Mouse (Mus musculus): Measurements from ENCODE around the gene Kcnab1.
"Not testable (repeated sequence)": the region's sequence is repeated elsewhere in the genome, so short reads cannot be mapped to it uniquely, and the experiment has no call there.

Gene Kcnab1

DNA sequence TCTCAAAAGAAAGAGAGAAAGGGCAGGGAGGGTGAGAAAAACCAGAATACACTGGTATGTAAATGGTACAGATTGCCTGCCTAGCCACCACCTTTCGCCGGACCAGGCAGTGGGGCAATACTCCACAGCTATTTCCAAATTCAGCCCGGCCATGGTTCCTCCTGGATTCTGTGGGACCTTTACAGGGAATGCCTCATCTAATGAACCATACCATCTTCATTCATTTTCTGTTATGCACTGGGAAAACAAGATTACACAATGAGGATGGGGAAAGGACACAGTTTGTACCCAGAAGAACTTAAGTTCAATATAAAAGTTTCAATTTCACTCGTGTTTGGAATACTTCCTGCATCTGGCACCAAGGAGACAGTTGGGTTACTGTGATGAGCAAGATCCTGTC, 263.4 kb downstream of the Kcnab1 start:
- no peak for DNase-seq

DNA sequence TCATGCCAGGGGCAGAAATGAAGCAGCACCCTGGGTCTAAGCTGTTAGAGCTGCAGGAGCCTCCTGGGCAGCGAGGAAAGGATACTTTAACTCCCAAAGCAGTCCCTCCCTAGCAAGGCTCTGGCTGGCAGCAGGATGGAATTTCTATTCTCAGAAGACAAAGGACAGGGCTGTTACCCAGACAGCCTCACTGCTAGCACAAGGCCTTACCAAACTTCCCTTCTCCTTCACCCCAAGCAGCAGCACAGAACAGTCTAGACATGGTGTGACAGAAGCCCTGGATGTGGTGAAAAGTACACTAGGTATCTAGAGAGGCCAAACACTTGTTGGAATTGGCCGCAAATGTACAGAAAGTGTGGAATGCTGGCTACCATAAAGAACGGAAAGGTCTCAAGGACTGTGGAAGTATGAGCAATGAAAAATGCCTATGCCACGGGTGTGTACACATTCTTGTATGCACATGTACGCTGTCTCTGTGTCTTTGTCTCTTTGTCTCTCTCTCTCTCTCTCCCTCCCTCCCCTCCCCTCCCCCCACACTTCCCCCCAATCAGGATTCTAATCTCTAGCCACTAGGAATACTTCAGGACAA, 264.5 kb downstream of the Kcnab1 start:
- DNase-seq, result no peak

DNA sequence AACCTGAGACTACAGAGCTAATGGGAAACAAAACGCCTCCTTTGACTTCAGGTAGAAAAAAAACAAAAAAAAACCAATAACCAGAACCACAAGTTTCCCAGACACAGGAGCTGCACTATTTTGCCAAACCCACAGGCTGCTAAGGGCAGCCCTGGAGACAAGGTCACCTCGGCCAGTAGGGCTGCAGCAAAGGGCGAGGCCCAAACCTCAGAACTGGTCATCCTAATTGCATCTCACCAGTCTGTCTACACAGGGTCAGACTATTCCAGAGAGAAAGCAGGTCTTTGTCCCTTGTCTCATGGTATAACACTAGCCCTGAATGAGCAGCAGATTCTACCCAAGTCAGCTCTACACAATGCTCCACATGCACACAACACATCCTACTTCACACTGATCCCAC, 265.5 kb downstream of the Kcnab1 start:
- DNase-seq, result no peak

DNA sequence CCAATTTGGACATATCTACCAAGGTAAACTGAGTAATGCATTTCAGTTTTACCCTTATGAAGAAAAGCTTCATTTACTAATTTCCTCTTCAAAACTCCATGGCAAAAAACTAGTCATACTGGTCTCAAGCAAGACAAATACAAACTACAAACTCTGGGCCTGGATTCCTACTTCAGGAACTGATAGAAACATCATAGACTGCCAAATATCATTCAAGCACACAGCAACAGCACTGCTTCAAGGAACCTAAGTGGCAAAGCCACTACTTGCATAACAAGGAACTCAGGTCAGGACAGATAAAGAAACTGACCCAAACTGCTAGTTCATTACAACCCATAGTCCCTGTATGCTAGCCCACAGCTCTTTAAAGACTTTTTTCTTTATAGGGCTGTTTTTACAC, 269.5 kb downstream of the Kcnab1 start:
- DNase-seq, result no peak

DNA sequence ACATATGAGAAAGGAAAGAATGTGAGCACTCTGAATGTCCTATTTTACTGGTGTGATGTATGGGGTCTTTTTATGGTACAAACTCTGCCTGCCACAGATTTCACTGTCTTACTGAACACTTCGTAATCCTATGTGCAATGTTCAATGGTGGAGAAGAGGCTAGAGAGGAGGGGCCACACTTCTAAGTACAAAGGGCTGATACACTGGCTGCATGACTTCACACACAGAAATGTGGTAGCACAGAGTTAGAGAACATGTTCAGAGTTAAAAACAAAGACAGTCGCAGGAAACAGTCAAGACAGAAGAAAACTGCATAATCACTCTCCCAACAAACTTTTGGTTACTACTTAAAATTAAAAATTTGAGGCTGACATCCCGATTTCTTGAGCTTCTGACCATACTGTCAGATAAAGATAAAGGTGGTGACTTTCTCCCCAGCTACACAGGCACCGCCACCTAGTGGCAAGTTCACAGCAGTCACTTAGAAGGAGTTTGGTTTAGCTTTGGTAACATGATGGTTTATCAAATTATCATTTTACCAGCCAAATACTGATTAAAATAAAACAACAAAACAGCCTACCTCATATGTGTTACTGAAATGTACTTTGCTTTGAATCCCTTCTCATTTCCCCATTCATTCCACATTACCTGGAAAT, 270.8 kb downstream of the Kcnab1 start:
- DNase-seq, result peak; percentile 67

DNA sequence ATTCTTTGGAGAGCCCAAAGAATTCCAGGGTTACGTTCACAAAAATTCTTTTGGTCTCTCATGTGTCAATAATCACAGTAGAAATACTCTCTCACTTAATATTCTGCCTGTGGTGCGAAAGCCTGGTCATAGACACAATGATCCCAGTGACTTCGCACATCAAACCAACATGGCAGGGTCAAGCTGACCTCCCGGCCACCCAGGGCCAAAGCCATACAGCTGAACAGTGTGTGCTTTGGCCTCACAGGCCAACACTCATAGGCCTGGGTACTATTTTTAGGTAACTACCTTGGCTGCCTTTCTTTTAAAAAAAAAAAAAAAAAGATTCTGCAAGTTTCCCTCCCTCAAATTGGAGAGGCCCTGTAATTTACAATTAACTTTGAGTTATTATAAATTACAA, 271.9 kb downstream of the Kcnab1 start:
- DNase-seq, result no peak

DNA sequence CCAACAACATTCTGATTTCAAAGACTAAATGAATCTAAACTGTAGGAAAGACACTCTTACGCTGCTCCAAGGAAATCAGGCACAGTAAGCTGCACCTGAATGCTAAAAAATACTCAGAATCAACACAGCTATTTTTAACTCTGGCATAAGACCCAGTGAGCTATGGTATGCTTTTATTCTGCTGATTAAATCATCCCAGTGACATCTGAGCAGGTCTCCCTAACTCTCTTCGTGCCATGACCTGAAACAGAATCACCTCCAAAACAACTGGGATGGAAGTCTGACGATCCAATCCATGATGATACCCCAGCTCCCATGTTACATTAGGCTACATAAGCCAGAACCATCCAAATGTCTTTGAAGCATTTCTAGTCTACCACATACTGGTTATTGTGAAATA, 275.2 kb downstream of the Kcnab1 start:
- no peak for DNase-seq

DNA sequence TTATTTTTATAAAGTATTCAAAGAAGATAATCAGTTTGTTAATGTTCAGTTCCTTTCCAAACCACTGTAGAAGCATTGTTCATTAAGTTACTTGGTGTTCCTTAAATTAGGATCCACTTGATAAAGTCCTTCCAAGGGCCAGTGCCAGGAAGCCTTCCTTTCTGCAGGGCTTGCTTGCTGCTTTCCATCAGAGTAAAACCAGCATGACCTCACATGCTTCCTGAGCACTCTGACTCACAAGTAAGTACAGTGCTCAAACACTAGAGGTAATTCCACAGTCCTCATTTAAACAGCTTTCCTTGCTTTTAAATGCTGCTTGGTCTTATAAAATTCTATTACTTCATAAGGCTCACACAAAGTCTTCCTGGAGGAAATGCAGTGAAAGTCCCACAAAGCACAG, 276.6 kb downstream of the Kcnab1 start:
- no peak for DNase-seq

DNA sequence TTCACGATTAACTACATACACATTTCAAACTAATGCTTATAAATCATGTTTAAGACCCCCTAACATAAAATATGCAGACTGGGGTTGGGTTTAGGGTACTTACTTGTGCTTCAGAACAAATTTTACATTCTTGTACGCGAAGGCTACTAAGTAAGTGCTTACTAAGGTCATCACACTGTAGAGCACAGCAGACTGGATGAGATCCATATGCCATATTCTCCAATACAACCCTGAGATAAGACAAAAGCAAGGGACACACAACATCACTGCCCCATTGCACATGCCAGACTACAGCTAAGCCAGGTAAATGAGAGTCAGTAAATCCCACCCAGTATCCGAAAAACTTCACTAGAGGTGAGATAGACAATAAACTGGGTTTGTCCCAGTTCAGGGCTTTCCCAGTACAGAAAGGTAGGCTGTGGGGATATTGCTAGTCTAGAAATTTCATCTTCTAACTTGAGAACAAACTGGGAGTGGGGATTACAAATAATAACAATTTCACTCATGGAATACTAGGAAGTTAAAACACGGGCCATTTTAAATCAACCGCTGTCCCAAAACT, 282.1 kb downstream of the Kcnab1 start:
- DNase-seq, result no peak

DNA sequence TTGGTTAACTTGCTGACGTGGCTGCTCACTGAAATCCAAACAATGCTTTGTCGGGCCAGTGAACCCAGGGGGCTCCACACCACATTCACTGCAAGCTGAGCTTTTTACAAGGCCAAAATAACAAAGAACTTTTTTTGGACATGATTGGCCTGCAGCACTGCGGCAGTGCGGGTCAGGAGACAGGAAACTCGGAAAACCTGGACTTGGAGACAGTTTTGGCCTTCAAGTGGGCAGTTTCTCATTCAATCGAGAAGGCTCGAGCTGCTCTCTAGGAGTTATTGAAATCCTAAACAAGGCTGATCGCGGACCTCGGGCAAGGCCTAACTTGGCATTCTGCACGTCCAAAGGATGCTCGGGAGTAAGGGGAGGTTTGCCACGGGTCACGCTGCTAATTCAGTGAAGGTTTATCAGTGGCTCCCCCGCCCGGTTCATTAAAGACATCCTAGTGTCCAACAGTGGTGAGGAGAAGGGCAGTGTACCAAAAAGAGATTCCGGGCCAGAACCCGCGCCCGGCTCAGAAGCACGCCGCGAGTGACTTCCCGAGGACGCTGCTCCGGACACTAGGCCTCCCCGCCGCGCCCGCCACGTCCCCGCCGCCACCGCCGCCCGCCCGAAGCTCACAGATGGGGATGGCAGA, 282.7 kb downstream of the Kcnab1 start:
- DNase-seq, result peak; percentile 39

DNA sequence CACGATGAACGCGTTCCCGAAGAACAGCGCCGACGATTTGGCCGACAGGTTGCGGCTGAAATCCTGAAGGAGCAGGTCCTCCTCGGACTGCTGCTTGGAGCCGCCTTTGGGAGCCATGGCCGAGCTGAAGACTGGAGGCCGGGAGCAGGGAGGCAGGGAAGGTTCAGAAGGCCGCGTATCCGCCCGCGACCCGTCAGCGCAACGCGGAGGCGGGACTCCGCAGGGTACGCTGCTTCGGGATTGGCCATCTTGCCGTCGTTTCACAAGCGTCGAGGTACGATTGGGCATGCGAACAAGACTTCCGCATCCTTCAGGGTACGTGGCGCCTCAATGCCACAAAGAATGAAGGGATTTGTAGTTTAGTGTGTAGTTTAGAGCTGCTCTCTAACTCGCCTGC, 283.2 kb downstream of the Kcnab1 start, which contains the start of gene Ssr3:
TSS of gene Ssr3 (minus strand) at position 203 of the 397 bp plus-strand sequence.
- DNase-seq, result peak; percentile 94

DNA sequence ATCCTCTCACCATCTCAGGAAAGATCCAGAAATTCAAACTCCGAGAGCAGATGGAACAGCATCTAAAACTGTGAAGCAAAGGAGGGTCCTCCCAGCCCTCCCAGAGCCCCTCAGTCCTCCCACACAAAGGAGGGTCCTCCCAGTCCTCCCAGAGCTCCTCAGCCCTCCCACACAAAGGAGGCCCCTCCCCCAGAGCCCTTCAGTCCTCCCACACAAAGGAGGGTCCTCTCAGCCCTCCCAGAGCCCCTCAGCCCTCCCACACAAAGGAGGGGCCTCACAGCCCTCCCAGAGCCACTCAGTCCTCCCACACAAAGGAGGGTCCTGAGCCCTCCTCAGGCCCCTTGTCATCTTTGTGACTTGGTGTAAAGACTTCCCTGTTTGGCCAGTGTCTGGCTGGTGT, 285.9 kb downstream of the Kcnab1 start:
- DNase-seq, result not testable (repeated sequence)

DNA sequence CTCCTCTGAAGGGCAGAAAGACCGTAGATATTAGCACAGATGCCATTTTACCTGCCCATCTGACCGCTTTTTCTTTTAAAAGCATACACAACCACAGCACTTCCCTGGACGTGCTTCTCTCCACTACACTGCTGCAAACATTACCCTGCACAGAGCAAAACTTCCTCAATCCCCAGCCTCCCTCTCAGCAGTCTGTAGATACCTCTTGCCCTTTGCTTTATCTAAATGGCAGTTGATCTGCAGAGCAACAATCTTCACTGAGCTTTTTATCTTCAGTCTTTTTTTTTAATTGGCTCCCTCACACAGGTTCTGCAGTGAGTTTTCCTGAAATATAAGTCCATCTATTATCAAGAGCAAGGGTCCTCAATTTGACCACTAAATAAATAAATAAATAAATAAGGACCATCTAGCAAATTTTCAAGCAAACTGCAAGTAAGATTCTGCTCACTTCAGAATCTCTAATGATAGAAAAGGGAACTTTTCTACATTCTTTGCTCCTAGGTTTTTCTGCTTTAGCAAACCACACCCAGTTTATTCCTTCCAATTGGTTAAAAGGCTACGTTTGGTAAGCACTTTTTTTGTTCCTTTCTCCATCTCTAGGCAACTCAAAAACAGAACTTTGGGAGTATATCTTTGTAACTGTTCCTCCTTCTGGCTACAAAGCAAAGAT, 287.8 kb downstream of the Kcnab1 start:
- no peak for DNase-seq

DNA sequence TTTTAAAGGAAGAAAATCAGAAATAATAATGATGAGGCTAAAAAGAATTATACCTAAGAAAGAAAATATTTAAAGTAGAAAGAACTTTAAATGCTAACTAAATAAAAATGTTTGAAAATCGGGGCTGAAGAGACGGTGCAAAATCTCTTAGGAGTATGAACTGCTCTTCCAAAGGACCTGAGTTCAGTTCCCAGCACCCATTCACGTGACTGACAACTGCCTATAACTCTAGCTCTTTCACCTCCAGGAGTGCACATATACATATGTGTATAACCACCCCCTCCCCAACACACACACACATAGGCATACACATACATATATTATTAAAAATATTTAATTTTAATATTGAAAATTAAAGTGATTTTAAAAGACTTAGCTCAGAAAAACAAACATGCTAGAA, 288.4 kb downstream of the Kcnab1 start:
- DNase-seq, result no peak

DNA sequence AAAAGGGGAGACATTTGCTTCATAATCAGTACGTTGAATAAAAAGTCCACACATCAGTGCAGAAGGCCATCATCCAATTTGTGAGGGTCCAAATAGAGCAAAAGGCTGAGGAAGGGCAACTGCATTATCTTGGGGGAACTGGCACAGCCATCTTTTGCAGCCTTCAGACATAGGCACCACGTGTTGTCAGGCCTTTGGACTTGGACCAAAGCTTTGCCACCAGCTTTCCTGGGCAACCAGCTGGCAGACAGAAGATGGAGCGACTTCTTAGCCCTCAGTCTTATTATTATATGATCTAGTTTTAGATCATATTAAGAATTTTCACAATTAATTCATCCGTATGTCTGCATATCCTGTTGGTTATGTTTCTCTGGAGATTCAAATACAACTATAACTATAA, 296.6 kb downstream of the Kcnab1 start:
- no peak for DNase-seq

DNA sequence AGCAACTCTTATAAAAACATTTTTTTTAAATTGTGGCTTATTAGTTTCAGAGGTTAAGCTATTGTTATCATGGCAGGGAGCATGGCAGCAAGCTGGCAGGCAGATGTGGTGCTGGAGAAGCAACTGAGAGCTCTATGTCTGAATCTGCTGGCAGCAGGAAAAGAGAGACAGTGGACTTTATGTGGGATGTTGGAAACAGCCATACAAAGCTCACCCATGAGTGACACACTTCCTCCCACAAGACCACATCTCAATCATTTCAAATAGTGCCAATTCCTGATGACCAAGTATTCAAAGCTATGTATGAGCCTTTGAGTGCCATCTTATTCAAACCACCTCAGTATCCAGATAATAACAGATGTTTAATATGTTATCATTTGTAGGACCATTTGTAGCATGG, 298.7 kb downstream of the Kcnab1 start:
- no peak for DNase-seq

DNA sequence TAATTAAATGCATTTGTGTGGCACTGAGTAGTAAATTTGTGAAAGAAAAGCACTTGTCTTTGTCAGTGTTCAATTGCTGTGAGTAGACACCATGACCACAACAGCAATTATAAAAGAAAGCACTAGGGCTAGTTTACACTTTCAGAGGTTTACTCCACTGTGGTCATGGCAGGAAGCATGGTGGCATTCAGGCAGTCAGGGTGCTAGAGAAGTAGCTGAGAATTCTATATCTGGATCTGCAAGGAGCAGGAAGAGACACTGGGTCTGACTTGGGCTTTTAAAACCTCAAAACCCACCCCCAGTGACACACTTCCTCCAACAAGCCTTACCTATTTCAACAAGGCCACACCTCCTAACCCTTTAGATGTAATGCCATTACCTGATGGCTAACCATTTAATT, 307.4 kb downstream of the Kcnab1 start:
- DNase-seq, result no peak

DNA sequence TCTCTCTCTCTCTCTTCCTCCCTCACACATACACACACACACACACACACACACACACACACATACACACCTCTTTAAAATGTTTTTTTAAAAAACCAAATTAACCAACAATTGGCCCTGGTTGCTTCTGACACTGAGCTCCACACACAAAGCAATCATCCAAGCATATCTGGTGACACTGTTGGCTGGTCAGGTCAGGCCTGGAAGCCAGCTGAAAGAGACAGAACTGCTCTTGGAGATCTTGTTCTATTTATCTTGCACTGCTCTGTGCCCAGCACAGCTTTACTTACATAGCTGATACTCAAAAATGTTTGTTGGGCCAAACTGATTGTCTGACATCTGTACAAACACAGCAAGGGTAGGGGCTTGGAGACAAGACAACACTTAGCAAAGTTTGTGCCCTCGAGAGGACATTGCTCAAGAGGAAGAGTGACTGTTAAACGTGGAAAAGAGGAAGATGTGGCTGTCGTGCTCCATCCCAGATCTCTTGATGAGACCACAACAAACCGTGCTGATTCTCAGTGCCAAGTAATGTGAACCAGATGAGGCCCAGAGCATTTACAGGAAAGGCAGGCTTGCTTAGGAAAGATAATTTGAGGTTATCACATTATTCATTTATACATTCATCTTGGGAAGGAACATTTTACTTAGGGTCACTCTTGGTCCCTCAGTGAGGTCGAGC, 308.9 kb downstream of the Kcnab1 start:
- DNase-seq, result no peak

DNA sequence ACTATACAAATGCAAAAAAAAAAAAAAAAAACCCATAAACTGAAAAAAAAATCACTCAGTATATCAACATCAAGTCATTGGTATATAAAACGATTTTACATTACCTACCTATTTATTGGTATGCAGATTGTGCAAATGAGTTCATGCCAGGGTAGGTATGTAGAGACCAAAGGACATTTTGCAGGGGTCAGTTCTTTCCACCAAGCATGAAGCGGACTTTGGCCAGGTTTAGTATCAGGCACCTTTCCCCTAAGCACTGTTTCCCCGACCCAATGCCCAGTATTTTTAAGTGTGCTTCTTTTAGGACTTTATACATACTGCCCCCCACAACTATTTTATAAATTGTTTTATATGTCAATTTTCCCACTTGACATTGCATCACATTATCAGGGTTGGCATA, 310.5 kb downstream of the Kcnab1 start:
- DNase-seq, result no peak
